Mouse (Mus musculus): Measurements from ENCODE around the gene Cep57.

DNA sequence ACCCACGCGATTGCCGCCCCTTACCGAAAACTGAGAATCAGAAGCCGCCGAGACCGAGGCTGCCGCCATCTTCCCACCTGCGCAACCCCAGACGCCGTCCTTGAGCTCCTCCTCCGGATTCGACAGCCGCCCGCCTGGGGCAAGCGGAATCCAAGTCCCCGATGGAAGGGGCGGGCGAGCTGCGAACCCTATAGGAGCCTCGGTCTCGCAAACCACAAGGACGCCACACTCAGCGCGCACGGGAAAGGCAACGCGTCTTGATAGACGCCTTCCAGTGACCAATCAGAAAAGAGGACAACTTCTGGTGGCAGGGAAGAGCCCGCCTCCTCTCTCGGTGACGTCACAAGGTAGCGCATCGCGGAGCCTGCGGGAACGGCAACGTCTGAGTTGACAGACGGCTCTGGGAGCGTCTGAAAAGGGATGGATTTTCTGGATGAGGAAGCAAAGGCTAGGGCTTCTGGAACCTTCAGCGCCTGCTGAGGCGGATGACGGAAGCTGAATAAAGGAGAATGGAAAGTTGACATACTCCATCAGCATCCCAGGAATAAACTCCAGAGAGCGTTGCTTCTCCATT, at the start of gene Cep57:
- TF ChIP-seq CTCF (IDR thresholded peaks at IDR 0.05; ENCODE audit: control insufficient read depth, insufficient read depth, insufficient replicate concordance, low read depth, low read length), result no peak
- peak; percentile 79 for TF ChIP-seq POLR2A (IDR thresholded peaks at IDR 0.05; ENCODE audit: control insufficient read depth, low read depth, low read length)
